Mouse (Mus musculus): ENCODE results near the gene Ltbp3. TPM values are rescaled to one million over a fixed set of nuclear protein-coding genes. Genes with fewer than 3 reads are reported as not detected.

Gene Ltbp3
- polyA plus RNA-seq, 1 experiment from 2014 or later, result 16.6 TPM

GRCm38 (mm10) chr19:5799566-5800349 is 59.1 kb downstream of the Ltbp3 start:
- ATAC-seq (ENCODE audit: low FRiP score), result no peak
- H3K9me3 ChIP-seq (replicated peaks), result no peaks in the 10 kb centered on the region
- peak overlapping the region; percentile 98 for H3K4me3 ChIP-seq
- 0% methylated on average over 10 of the region's 10 CpGs for WGBS
- peak overlapping the region; percentile 99 for H3K27ac ChIP-seq
- H3K4me1 ChIP-seq, result peaks cover 42% of the 10 kb centered on the region
- peaks cover 36% of the 10 kb centered on the region for H3K36me3 ChIP-seq
- peak overlapping the region; percentile 90 for H3K4me2 ChIP-seq (replicated peaks)
- no peaks in the 10 kb centered on the region for H3K27me3 ChIP-seq
- H3K9ac ChIP-seq, result peak overlapping the region; percentile 100

GRCm38 (mm10) chr19:5800350-5800631 is 59.6 kb downstream of the Ltbp3 start:
- peaks cover 42% of the 10 kb centered on the region for H3K4me1 ChIP-seq
- no peak for ATAC-seq (ENCODE audit: low FRiP score)

GRCm38 (mm10) chr19:5800632-5801431 is 60.1 kb downstream of the Ltbp3 start:
- Histone ChIP-seq H3K9me3 (replicated peaks) (no peaks in the 10 kb centered on the region), H3K4me1 (peaks cover 41% of the 10 kb centered on the region), H3K4me2 (replicated peaks) (peak overlapping the region; percentile 90), H3K9ac (peak overlapping the region; percentile 100), H3K27ac (peak overlapping the region; percentile 99), H3K4me3 (peak overlapping the region; percentile 98), H3K27me3 (no peaks in the 10 kb centered on the region), H3K36me3 (peaks cover 28% of the 10 kb centered on the region)
- 1% methylated on average over 19 of the region's 19 CpGs for WGBS
- no peak for ATAC-seq (ENCODE audit: low FRiP score)

More at GRCm38 (mm10) chr19:5800350-5800631, 59.6 kb downstream of the Ltbp3 start:
- peaks cover 31% of the 10 kb centered on the region for H3K36me3 ChIP-seq
- peak overlapping the region; percentile 98 for H3K4me3 ChIP-seq
- H3K4me2 ChIP-seq (replicated peaks), result peak overlapping the region; percentile 90
- peak overlapping the region; percentile 99 for H3K27ac ChIP-seq
- no peaks in the 10 kb centered on the region for H3K9me3 ChIP-seq (replicated peaks)
- no peaks in the 10 kb centered on the region for H3K27me3 ChIP-seq
- peak overlapping the region; percentile 100 for H3K9ac ChIP-seq
- WGBS, result 0% methylated on average over 2 of the region's 2 CpGs

- Histone ChIP-seq H3K9ac (peak overlapping the region; percentile 100), H3K4me2 (replicated peaks) (peak overlapping the region; percentile 90), H3K27ac (peak overlapping the region; percentile 99), H3K9me3 (replicated peaks) (no peaks in the 10 kb centered on the region), H3K27me3 (no peaks in the 10 kb centered on the region), H3K4me3 (peak overlapping the region; percentile 98), H3K36me3 (peaks cover 21% of the 10 kb centered on the region), H3K4me1 (peaks cover 41% of the 10 kb centered on the region)
- WGBS, result 8% methylated on average over 3 of the region's 3 CpGs
- no peak for ATAC-seq (ENCODE audit: low FRiP score)
These were observed 60.8 kb downstream of the Ltbp3 start for GRCm38 (mm10) chr19:5801432-5801964.

GRCm38 (mm10) chr19:5802011-5802786 is 61.5 kb downstream of the Ltbp3 start:
- ATAC-seq (ENCODE audit: low FRiP score), result no peak
- Histone ChIP-seq H3K9ac (peak overlapping the region; percentile 100), H3K27me3 (no peaks in the 10 kb centered on the region), H3K27ac (peak overlapping the region; percentile 99), H3K9me3 (replicated peaks) (no peaks in the 10 kb centered on the region), H3K4me3 (peak overlapping the region; percentile 98), H3K36me3 (peaks cover 14% of the 10 kb centered on the region), H3K4me1 (peaks cover 41% of the 10 kb centered on the region), H3K4me2 (replicated peaks) (peak overlapping the region; percentile 90)
- under 1% methylated on average over 25 of the region's 25 CpGs for WGBS

- Histone ChIP-seq H3K4me3 (peak overlapping the region; percentile 98), H3K9me3 (replicated peaks) (no peaks in the 10 kb centered on the region), H3K9ac (peak overlapping the region; percentile 79), H3K27me3 (no peaks in the 10 kb centered on the region), H3K4me1 (peaks cover 40% of the 10 kb centered on the region), H3K36me3 (peaks cover 9% of the 10 kb centered on the region), H3K4me2 (replicated peaks) (peak overlapping the region; percentile 90), H3K27ac (peak overlapping the region; percentile 99)
- WGBS, result 0% methylated on average over 4 of the region's 4 CpGs
- ATAC-seq (ENCODE audit: low FRiP score), result no peak
These were observed 62.0 kb downstream of the Ltbp3 start for GRCm38 (mm10) chr19:5802787-5803040.

GRCm38 (mm10) chr19:5803041-5803880 is 62.6 kb downstream of the Ltbp3 start:
- Histone ChIP-seq H3K4me1 (peaks cover 40% of the 10 kb centered on the region), H3K27me3 (no peaks in the 10 kb centered on the region), H3K4me2 (replicated peaks) (peak overlapping the region; percentile 90), H3K27ac (peak overlapping the region; percentile 99), H3K4me3 (peak overlapping the region; percentile 98), H3K9me3 (replicated peaks) (no peaks in the 10 kb centered on the region), H3K36me3 (peaks cover 4% of the 10 kb centered on the region), H3K9ac (peak overlapping the region; percentile 79)
- peak; percentile 98 for ATAC-seq (ENCODE audit: low FRiP score)
- WGBS, result under 1% methylated on average over 67 of the region's 67 CpGs

GRCm38 (mm10) chr19:5803881-5804279 is 63.2 kb downstream of the Ltbp3 start:
- Histone ChIP-seq H3K27ac (peak overlapping the region; percentile 99), H3K9ac (peak overlapping the region; percentile 79), H3K9me3 (replicated peaks) (no peaks in the 10 kb centered on the region), H3K27me3 (no peaks in the 10 kb centered on the region), H3K4me1 (peaks cover 40% of the 10 kb centered on the region), H3K36me3 (no peaks in the 10 kb centered on the region; the same call in 1 of the 2 replicates), H3K4me2 (replicated peaks) (peak overlapping the region; percentile 90), H3K4me3 (peak overlapping the region; percentile 98)
- WGBS, result 0% methylated on average over 16 of the region's 16 CpGs
- peak; percentile 41 for ATAC-seq (ENCODE audit: low FRiP score)

GRCm38 (mm10) chr19:5804371-5804899 is 63.7 kb downstream of the Ltbp3 start:
- Histone ChIP-seq H3K27me3 (no peaks in the 10 kb centered on the region), H3K36me3 (no peaks in the 10 kb centered on the region), H3K9ac (peak overlapping the region; percentile 79), H3K4me1 (peaks cover 42% of the 10 kb centered on the region), H3K4me2 (replicated peaks) (peak overlapping the region; percentile 90), H3K27ac (peak overlapping the region; percentile 99), H3K9me3 (replicated peaks) (no peaks in the 10 kb centered on the region), H3K4me3 (no peak overlapping the region)
- 33% methylated on average over 8 of the region's 8 CpGs for WGBS
- ATAC-seq (ENCODE audit: low FRiP score), result no peak

GRCm38 (mm10) chr19:5806051-5806808 is 65.5 kb downstream of the Ltbp3 start:
- WGBS, result 6% methylated on average over 8 of the region's 8 CpGs
- 0 out of 2 replicates have a peak overlapping the region, but pooled peaks have one; percentile 1 for H3K4me2 ChIP-seq (replicated peaks)
- H3K9ac ChIP-seq, result no peak overlapping the region

More at GRCm38 (mm10) chr19:5806051-5806808, 65.5 kb downstream of the Ltbp3 start:
- H3K27me3 ChIP-seq, result no peaks in the 10 kb centered on the region
- no peaks in the 10 kb centered on the region for H3K9me3 ChIP-seq (replicated peaks)
- peak overlapping the region; percentile 77 for H3K27ac ChIP-seq
- H3K36me3 ChIP-seq, result no peaks in the 10 kb centered on the region
- peaks cover 60% of the 10 kb centered on the region for H3K4me1 ChIP-seq
- H3K4me3 ChIP-seq, result no peak overlapping the region
- no peak for ATAC-seq (ENCODE audit: low FRiP score)

All from hindbrain, embryonic 12.5 days (tissue).